Comparison of ENCODE assay signal across 8 mouse cellular contexts in genomic region chrX:56731306-56732201, GRCm38 (mm10). TPM values are rescaled to one million over a fixed set of nuclear protein-coding genes. Genes with fewer than 3 reads are reported as not detected.
DNase-seq lines count a peak whose midpoint lies in the region; ATAC-seq lines count a peak whose summit lies in the region.

Gene Fhl1 (plus strand): TSS chrX:56731787.

- peak within 1 kb of the TSS; percentile 64 for H3K9ac ChIP-seq in lung, embryonic 15.5 days

- peak; percentile 58 for DNase-seq in R1 (ENCODE audit: low read depth, low spot score)
- DNase-seq in cerebellum, postnatal 25 days: peak; percentile 75 to 79
- peak; percentile 17 to 20 for DNase-seq in frontal cortex, postnatal 25 days (ENCODE audit: low spot score in 2 of 2)
- DNase-seq in hindbrain, embryonic 10.5 days (ENCODE audit: low spot score): peak; percentile 65
- peak; percentile 51 to 68 for DNase-seq in layer of hippocampus, postnatal 10 days (ENCODE audit: low spot score in 2 of 2)
- DNase-seq in retina, postnatal 1 day: peak; percentile 91

- no peaks in the 10 kb centered on the region for H3K36me3 ChIP-seq in hindbrain, embryonic 10.5 days
- H3K36me3 ChIP-seq in lung, embryonic 15.5 days: no peaks in the 10 kb centered on the region

- no peaks in the 10 kb centered on the region for H3K27me3 ChIP-seq in hindbrain, embryonic 10.5 days (ENCODE audit: insufficient read depth, poor library complexity, severe bottlenecking)
- no peaks in the 10 kb centered on the region for H3K27me3 ChIP-seq in lung, embryonic 15.5 days

- peak within 1 kb of the TSS; percentile 64 for H3K4me3 ChIP-seq in hindbrain, embryonic 10.5 days
- peak within 1 kb of the TSS; percentile 58 for H3K4me3 ChIP-seq in lung, embryonic 15.5 days

- peak within 1 kb of the TSS; percentile 55 for H3K4me2 ChIP-seq in lung, embryonic 15.5 days

- WGBS in hindbrain, embryonic 10.5 days: 21% methylated on average over 70 of the region's 106 CpGs
- WGBS in lung, embryonic 15.5 days: 13% methylated on average over 45 of the region's 106 CpGs

- H3K9me3 ChIP-seq in hindbrain, embryonic 10.5 days: no peaks in the 10 kb centered on the region; the same call in 1 of the 2 replicates
- H3K9me3 ChIP-seq in lung, embryonic 15.5 days: no peaks in the 10 kb centered on the region

- H3K27ac ChIP-seq in hindbrain, embryonic 10.5 days: peak within 1 kb of the TSS; percentile 91
- peak within 1 kb of the TSS; percentile 85 for H3K27ac ChIP-seq in lung, embryonic 15.5 days

- peaks cover 19% of the 10 kb centered on the region; the same call in 1 of the 2 replicates for H3K4me1 ChIP-seq in hindbrain, embryonic 10.5 days (replicated peaks)
- H3K4me1 ChIP-seq in lung, embryonic 15.5 days: no peaks in the 10 kb centered on the region

- peak; percentile 93 for ATAC-seq in lung, embryonic 15.5 days (ENCODE audit: borderline replicate concordance, extremely low read depth, low FRiP score, low TSS enrichment)
- no peak for ATAC-seq in monocyte, adult 5-6 weeks (replicated peaks; ENCODE audit: insufficient number of reproducible peaks, low FRiP score, low TSS enrichment, poor library complexity, severe bottlenecking)

RNA-seq across cellular contexts. Expression of gene Fhl1, which starts in this region (rescaled TPM):
- polyA plus RNA-seq in hindbrain, embryonic 10.5 days (2016; fragmentation: Nextera tagmentation; extraction: Ambion mirVana): 81.0 and 87.1 TPM in 2 replicates
- 100 to 1,000 TPM; 154 to 160 TPM for total RNA-seq in layer of hippocampus, postnatal 10 days (2021)
- polyA plus RNA-seq in lung, embryonic 15.5 days (2015; fragmentation: Nextera tagmentation; extraction: Ambion mirVana): 366 and 418 TPM in 2 replicates
- 0.67 to 22.2 TPM (median 0.96 TPM) in 3 replicates for total RNA-seq in monocyte, adult 5-6 weeks (2017)

Comparison
In these comparisons a context has a peak if more than half of its experiments do, and no peak if none do; other contexts are left out.
1. DNase-seq: peak in every context shown above with its lines; median percentile 91 in retina, postnatal 1 day; 77 in cerebellum, postnatal 25 days; 65 in hindbrain, embryonic 10.5 days; 60 in layer of hippocampus, postnatal 10 days; 58 in R1; 18 in frontal cortex, postnatal 25 days.